Mouse (Mus musculus) liver, adult 2 months (tissue): ENCODE results near the gene Rsph10b. TPM values are rescaled to one million over a fixed set of nuclear protein-coding genes. Genes with fewer than 3 reads are reported as not detected.

Experiments used
- DNase-seq: peaks from one replicate; pipeline ENCODE4 v3.0.0-alpha.2; 2011; ENCODE audit warnings: low read depth, low spot score; ENCODE audit errors: extremely low read depth
- H3K27ac ChIP-seq: fragments of 200-500 bp; replicated peaks from 2 replicates; pipeline ENCODE4 v1.5.1; 2012; ENCODE audit warnings: low read depth, mild to moderate bottlenecking, control low read depth, inconsistent platforms, low read length; ENCODE audit not compliant: insufficient read depth
- H3K27me3 ChIP-seq: fragments of 200-500 bp; 2 replicates; pipeline ENCODE4 v1.6.1; 2012; ENCODE audit warnings: mild to moderate bottlenecking, moderate library complexity, low read length, inconsistent platforms; ENCODE audit not compliant: control insufficient read depth, insufficient read depth
- H3K36me3 ChIP-seq: fragments of 200-500 bp; 2 replicates; pipeline ENCODE4 v1.6.1; 2012; ENCODE audit warnings: low read length, inconsistent platforms; ENCODE audit not compliant: control insufficient read depth, insufficient read depth
- H3K4me1 ChIP-seq: fragments of 200-500 bp; 2 replicates; pipeline ENCODE4 v1.6.1; 2011; ENCODE audit warnings: low read length; ENCODE audit not compliant: control insufficient read depth, insufficient read depth
- H3K4me3 ChIP-seq: fragments of 200-500 bp; 2 replicates; pipeline ENCODE4 v1.5.1; 2011; ENCODE audit warnings: low read depth, mild to moderate bottlenecking, control low read depth, low read length, moderate library complexity; ENCODE audit not compliant: insufficient read depth
- H3K79me2 ChIP-seq: fragments of 200-500 bp; 2 replicates; pipeline ENCODE4 v1.6.1; 2012; ENCODE audit warnings: inconsistent platforms, mild to moderate bottlenecking, low read length, moderate library complexity; ENCODE audit not compliant: control insufficient read depth, insufficient read depth
- H3K9ac ChIP-seq: fragments of 200-500 bp; 2 replicates; pipeline ENCODE4 v1.6.1; 2012; ENCODE audit warnings: low read depth, mild to moderate bottlenecking, control low read depth, inconsistent platforms, low read length
- CTCF ChIP-seq: fragments of 200-500 bp; IDR thresholded peaks from 2 replicates; pipeline ENCODE4 v1.5.1; 2011; ENCODE audit warnings: low read depth, low read length, control low read depth
- POLR2A ChIP-seq: fragments of 200-500 bp; IDR thresholded peaks from 2 replicates; pipeline ENCODE4 v1.6.1; 2011; ENCODE audit warnings: low read length, control low read depth; ENCODE audit not compliant: insufficient read depth; ENCODE audit errors: extremely low read depth
- WGBS: fragments of 180-500 bp; shearing (Covaris S2); methylation state at CpG from one replicate; pipeline ENCODE4 v1.1.7; 2018; 5-methylcytosine and 5-hydroxymethylcytosine counted together
- polyA plus RNA-seq: library from polyadenylated mRNA; depleted of rRNA; stranded (reverse); fragments of >200 nt; gene quantifications from 2 replicates; pipeline ENCODE4 v1.2.3, GENCODE M21; 2012; rRNA removed
- total RNA-seq: library from RNA; depleted of rRNA; stranded (reverse); fragments of >200 nt; gene quantifications from 2 replicates; pipeline ENCODE4 v1.2.3, GENCODE M21; 2014; rRNA removed

Rsph10b gene
- 0.13 TPM in 1 of 2 replicates, not detected in the other for total RNA-seq
- 0.14 TPM in 1 of 2 replicates, not detected in the other for polyA plus RNA-seq

DNA sequence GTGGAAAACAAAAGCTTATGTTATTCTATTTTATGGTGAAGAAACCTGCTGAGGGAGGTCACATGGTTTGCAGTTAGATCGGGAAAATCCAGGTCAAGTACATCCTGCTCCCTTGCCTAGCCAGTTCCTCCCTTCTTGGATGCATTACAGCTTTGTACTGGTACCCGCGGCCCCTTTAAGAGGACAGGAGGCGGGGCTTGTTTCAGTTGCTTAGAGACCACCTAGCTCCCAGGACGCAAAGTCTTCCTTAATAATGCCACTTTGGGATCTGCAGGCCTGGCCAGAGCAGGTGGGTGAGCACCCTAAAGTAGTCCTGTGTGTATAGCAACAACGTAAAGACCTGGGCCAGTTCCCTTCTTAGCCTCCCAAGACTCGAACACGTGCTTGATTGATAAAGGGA is at the start of gene Rsph10b:
TSS of gene Rsph10b (plus strand) at position 205 of the 400 bp plus-strand sequence.
- Histone ChIP-seq H3K4me3 (no peak within 1 kb of the TSS), H3K9ac (no peak within 1 kb of the TSS), H3K27me3 (no peaks in the 10 kb centered on the region), H3K36me3 (peaks cover 11% of the 10 kb centered on the region; the same call in 1 of the 2 replicates), H3K27ac (no peak within 1 kb of the TSS), H3K4me1 (no peaks in the 10 kb centered on the region), H3K79me2 (no peaks in the 10 kb centered on the region)
- no peak for TF ChIP-seq CTCF
- no peak for TF ChIP-seq POLR2A
- no peak for DNase-seq
- 39% methylated on average over 8 of the region's 8 CpGs for WGBS

DNA sequence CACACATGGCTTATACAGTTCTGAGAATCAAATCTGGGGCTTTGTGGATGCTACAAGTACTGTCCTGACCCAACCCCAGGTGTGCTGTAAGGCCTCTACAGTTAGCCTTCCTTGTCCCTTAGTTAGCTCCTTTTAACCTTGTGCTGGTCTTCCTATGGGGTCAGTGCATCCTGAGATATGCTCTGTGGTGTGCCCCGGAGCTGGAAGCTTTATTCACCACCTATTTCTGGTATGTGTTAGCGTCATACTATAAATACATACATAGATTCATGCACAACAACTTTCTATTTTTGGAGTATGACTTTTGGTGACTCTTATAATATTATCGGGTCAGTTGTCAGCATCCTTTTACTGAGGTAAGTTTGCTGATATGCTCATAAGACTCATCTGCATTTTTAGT is 47.6 kb upstream of the Rsph10b start:
- no peak overlapping the region for H3K9ac ChIP-seq
- H3K27me3 ChIP-seq = no peaks in the 10 kb centered on the region
- 99% methylated on average over 3 of the region's 3 CpGs for WGBS
- DNase-seq = no peak
- H3K4me1 ChIP-seq = no peaks in the 10 kb centered on the region
- no peak overlapping the region for H3K4me3 ChIP-seq
- H3K36me3 ChIP-seq = peaks cover 80% of the 10 kb centered on the region
- TF ChIP-seq POLR2A = no peak
- no peak for TF ChIP-seq CTCF
- no peak overlapping the region for H3K27ac ChIP-seq
- no peaks in the 10 kb centered on the region for H3K79me2 ChIP-seq

DNA sequence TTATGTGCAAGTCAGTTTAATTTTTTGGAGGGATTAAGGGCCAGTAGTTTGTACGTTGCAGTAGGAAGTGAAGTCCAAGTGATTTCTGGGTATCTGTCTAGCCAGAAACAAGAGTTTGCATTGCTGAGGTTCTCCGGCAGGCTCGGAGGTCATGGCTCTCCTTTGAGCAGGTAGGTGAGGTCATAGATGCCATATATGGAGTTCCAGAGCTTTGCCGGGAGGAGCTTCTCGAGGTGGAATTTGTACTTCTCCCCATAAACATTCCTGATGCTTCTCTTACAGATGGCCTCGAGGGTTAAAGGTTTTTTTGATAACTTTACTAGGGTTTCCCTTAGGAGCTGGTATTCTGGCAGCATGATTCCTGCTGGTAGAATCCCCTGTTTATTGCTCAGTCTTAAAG is 42.1 kb upstream of the Rsph10b start:
- H3K27ac ChIP-seq = no peak overlapping the region
- H3K9ac ChIP-seq = no peak overlapping the region
- H3K36me3 ChIP-seq = peaks cover 51% of the 10 kb centered on the region
- no peaks in the 10 kb centered on the region for H3K79me2 ChIP-seq
- DNase-seq = no peak
- 49% methylated on average over 6 of the region's 6 CpGs for WGBS
- H3K4me1 ChIP-seq = no peaks in the 10 kb centered on the region
- no peak for TF ChIP-seq POLR2A
- no peak for TF ChIP-seq CTCF
- no peak overlapping the region for H3K4me3 ChIP-seq
- no peaks in the 10 kb centered on the region for H3K27me3 ChIP-seq

DNA sequence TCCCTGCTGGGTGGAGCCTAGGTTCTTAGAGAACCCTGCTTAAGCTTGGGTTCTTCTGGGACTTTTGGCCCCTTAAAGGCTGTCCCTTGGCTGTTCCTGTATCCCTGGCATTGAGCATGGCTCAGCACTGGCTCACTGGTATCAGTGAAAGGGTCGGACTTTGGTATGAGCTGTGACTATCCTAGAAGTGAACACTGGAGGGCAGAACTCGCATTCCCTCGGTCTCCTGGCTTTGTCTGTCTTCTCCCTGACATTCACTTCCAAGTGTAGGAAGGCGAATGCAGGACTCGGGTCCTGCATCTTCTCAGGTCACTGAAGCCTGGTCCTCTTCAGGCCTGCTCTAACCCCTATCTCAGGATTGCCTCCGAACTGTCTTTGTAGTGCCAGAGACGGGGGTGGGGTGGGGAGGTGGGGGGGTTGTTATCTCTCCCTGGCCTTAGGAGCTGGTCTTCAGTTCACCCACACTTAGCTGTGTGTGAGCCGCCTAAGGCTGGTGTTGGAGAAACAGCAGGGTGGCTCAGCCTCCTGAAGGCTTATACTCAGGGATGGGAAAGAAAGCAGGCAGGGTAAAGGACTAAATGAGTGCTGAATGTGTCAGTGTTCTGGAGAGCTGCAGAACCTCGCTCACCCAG is 40.5 kb upstream of the Rsph10b start:
- Histone ChIP-seq H3K36me3 (peaks cover 42% of the 10 kb centered on the region), H3K27ac (no peak overlapping the region), H3K9ac (no peak overlapping the region), H3K27me3 (no peaks in the 10 kb centered on the region), H3K4me1 (no peaks in the 10 kb centered on the region), H3K4me3 (no peak overlapping the region), H3K79me2 (no peaks in the 10 kb centered on the region)
- TF ChIP-seq CTCF (no peak), POLR2A (no peak)
- DNase-seq = no peak
- 90% methylated on average over 9 of the region's 9 CpGs for WGBS

DNA sequence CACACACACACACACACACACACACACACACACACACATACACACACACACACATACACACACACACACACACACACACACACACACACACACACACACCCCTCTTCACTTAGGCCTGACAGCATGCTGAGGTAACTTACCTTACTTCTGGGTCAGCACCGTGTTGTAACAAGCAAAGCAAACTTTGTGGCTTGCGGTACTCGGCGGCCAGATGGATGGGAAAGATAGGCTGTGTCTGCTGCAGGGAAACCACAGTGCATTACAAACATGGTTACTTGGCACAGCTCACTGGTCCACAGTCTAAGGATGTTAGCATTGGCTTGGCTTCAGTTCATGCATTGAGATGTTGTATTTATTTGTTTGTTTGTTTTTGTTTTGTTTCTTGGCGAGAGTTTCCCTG is 39.4 kb upstream of the Rsph10b start:
- no peak for DNase-seq
- Histone ChIP-seq H3K4me1 (no peaks in the 10 kb centered on the region), H3K27ac (no peak overlapping the region), H3K36me3 (peaks cover 39% of the 10 kb centered on the region), H3K9ac (no peak overlapping the region), H3K27me3 (no peaks in the 10 kb centered on the region), H3K79me2 (no peaks in the 10 kb centered on the region), H3K4me3 (no peak overlapping the region)
- WGBS = 29% methylated on average over 5 of the region's 5 CpGs
- no peak for TF ChIP-seq POLR2A
- no peak for TF ChIP-seq CTCF

DNA sequence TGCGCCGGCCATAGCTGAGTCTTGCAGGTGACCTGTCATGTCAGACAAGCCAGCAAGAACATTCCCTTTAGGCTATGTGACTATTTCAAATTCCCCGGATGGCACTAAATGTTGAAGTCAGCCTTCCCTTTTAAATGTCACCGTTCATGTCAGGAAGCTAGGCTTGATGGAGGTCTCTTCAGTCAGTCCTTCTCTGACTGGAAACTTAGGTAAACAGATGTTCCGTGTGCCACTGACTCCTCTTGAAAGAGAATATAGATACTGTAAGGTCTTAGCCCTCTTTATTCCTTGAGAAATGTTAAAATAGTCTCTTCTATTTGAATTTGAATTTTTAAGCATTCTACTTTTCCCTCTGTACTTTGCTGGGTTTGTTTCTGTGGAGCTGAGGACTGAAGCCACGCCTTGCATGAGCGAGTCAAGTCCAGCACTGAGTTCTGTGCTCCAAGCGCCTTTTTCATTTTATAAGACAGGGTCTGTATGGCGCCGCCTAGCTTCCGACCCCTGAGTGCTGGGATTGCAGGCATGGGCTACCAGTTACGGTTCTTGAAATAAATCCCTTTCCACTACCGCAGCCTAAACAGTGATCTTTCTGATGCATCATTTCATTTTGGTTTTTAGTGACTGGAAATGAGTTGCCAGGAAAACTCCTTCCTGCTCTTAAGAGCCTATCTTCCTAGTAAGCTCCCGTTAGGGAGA is 35.1 kb upstream of the Rsph10b start, which contains the start of gene Ankrd61:
TSS of gene Ankrd61 (minus strand) at position 51 of the 696 bp plus-strand sequence.
- H3K36me3 ChIP-seq = peaks cover 41% of the 10 kb centered on the region
- WGBS = 90% methylated on average over 14 of the region's 14 CpGs

More for the DNA sequence above, 35.1 kb upstream of the Rsph10b start, which contains the start of gene Ankrd61:
- H3K4me3 ChIP-seq = no peak within 1 kb of the TSS
- no peak within 1 kb of the TSS for H3K9ac ChIP-seq
- H3K79me2 ChIP-seq = no peaks in the 10 kb centered on the region
- no peak for DNase-seq
- TF ChIP-seq POLR2A = no peak
- no peak for TF ChIP-seq CTCF
- no peak within 1 kb of the TSS for H3K27ac ChIP-seq
- H3K4me1 ChIP-seq = no peaks in the 10 kb centered on the region
- no peaks in the 10 kb centered on the region for H3K27me3 ChIP-seq
